Mouse (Mus musculus) MEL (cell line): ENCODE measurements around the gene Bpi.

Source experiments
- CTCF ChIP-seq, 3 experiments: IDR thresholded peaks in 2 of 3; conservative IDR thresholded peaks in 1 of 3; 2 replicates each; pipeline ENCODE4 v1.5.1; 2011 to 2012; ENCODE audit warnings: low read length in 3 of 3, low read depth in 2 of 3, mild to moderate bottlenecking in 2 of 3, improper control_type of control experiment in 1 of 3, inconsistent platforms in 1 of 3, mixed read lengths in 1 of 3, moderate library complexity in 1 of 3; ENCODE audit not compliant: control insufficient read depth in 1 of 3, insufficient read depth in 1 of 3, poor library complexity in 1 of 3, severe bottlenecking in 1 of 3
- EP300 ChIP-seq, 2 experiments: IDR thresholded peaks; 2 replicates each; pipeline ENCODE4 v1.6.1; 2011; ENCODE audit warnings: improper control_type of control experiment in 2 of 2, low read length in 2 of 2, low read depth in 1 of 2, mild to moderate bottlenecking in 1 of 2
- MAFK ChIP-seq: IDR thresholded peaks from 2 replicates; pipeline ENCODE4 v1.6.1; 2011; ENCODE audit warnings: low read depth, mild to moderate bottlenecking, low read length, improper control_type of control experiment, borderline replicate concordance
- MYB ChIP-seq: IDR thresholded peaks from 2 replicates; pipeline ENCODE4 v1.6.1; 2011; ENCODE audit warnings: mild to moderate bottlenecking, low read depth, low read length, improper control_type of control experiment
- NELFE ChIP-seq: IDR thresholded peaks from 2 replicates; pipeline ENCODE4 v1.6.1; 2011; ENCODE audit warnings: low read depth, low read length, improper control_type of control experiment
- POLR2A ChIP-seq, 2 experiments: IDR thresholded peaks; 2 replicates each; pipeline ENCODE4 v1.6.1; 2011 to 2012; ENCODE audit warnings: low read length in 2 of 2, mild to moderate bottlenecking in 2 of 2, control low read depth in 1 of 2, improper control_type of control experiment in 1 of 2, low read depth in 1 of 2, moderate library complexity in 1 of 2; ENCODE audit not compliant: control insufficient read depth in 1 of 2, insufficient read depth in 1 of 2, poor library complexity in 1 of 2
- POLR2AphosphoS2 ChIP-seq: IDR thresholded peaks from 2 replicates; pipeline ENCODE4 v1.6.1; 2011; ENCODE audit warnings: low read length, improper control_type of control experiment
- SIN3A ChIP-seq: IDR thresholded peaks from 2 replicates; pipeline ENCODE4 v1.6.1; 2012; ENCODE audit warnings: low read length, improper control_type of control experiment, inconsistent platforms
- TAL1 ChIP-seq: IDR thresholded peaks from 2 replicates; pipeline ENCODE4 v1.6.1; 2012; ENCODE audit warnings: mild to moderate bottlenecking, inconsistent platforms, low read length, moderate library complexity, mixed read lengths

DNA sequence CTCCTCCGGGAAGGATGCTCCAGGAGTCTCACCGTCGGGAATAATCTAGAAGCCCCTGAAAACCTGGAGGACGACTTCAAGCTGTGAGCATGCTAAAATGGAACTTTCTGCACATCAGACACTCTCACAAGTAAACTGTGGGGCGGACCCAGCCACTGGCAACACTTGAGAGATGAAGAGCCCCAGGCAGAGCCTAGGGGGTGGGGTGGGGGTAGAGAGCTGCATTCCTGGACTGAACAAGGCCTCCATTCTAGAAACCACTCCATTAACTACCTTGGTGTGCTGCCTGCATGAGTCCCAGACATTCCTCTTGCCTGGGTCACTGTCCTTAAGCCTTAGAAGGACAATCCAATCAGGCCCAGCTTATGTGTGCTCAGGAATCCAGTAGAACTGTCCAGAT is 26.8 kb upstream of the Bpi start:
- TF ChIP-seq EP300 (IDR thresholded peaks at IDR 0.05; ENCODE audit: low read depth in 1 of 2, low read length in 2 of 2) (no peak), SIN3A (no peak), TAL1 (no peak), POLR2A (IDR thresholded peaks at IDR 0.05; ENCODE audit: control insufficient read depth in 1 of 2, insufficient read depth in 1 of 2, low read depth in 1 of 2, low read length in 2 of 2, poor library complexity in 1 of 2) (no peak), CTCF (IDR thresholded peaks at IDR 0.05 in 2 of 3, conservative IDR thresholded peaks at IDR 0.05 in 1 of 3; ENCODE audit: control insufficient read depth in 1 of 3, insufficient read depth in 1 of 3, low read depth in 2 of 3, low read length in 3 of 3, poor library complexity in 1 of 3, severe bottlenecking in 1 of 3) (no peak), MAFK (no peak), MYB (no peak), NELFE (no peak), POLR2AphosphoS2 (no peak)
